Mouse (Mus musculus) ES-E14 (cell line): ENCODE measurements around the gene Rhoc. TPM values are rescaled to one million over a fixed set of nuclear protein-coding genes. Genes with fewer than 3 reads are reported as not detected.

Experiments used
- DNase-seq: peaks from one replicate; pipeline ENCODE4 v3.0.0-alpha.2; 2013; ENCODE audit warnings: low read depth, low spot score
- H3K27ac ChIP-seq: 2 replicates; pipeline ENCODE4 v1.5.1; 2012; ENCODE audit warnings: low read depth, mild to moderate bottlenecking, low read length, moderate library complexity, mixed read lengths; ENCODE audit not compliant: poor library complexity, insufficient read depth, severe bottlenecking
- H3K36me3 ChIP-seq: 2 replicates; pipeline ENCODE4 v1.6.1; 2012; ENCODE audit warnings: mild to moderate bottlenecking, low read length, moderate library complexity, mixed read lengths; ENCODE audit not compliant: control insufficient read depth, poor library complexity, insufficient read depth, severe bottlenecking
- H3K4me1 ChIP-seq, 2 experiments: fragments of 150-350 bp in 1 of 2; sonication (generic) in 1 of 2; 2 replicates each; pipeline ENCODE4 v1.6.1; 2012; ENCODE audit warnings: low read length in 2 of 2, mild to moderate bottlenecking in 1 of 2, mixed read lengths in 1 of 2; ENCODE audit not compliant: control insufficient read depth in 2 of 2, insufficient read depth in 2 of 2, poor library complexity in 1 of 2
- H3K4me3 ChIP-seq, 2 experiments: fragments of 150-350 bp in 1 of 2; sonication (generic) in 1 of 2; 2 replicates each; pipeline ENCODE4 v1.5.1; 2012; ENCODE audit warnings: low read length in 2 of 2, low read depth in 1 of 2, mild to moderate bottlenecking in 1 of 2, mixed read lengths in 1 of 2; ENCODE audit not compliant: insufficient read depth in 1 of 2, poor library complexity in 1 of 2, severe bottlenecking in 1 of 2
- H3K9ac ChIP-seq: 2 replicates; pipeline ENCODE4 v1.6.1; 2012; ENCODE audit warnings: low read depth, mild to moderate bottlenecking, low read length, mixed read lengths; ENCODE audit not compliant: poor library complexity, insufficient read depth, severe bottlenecking
- H3K9me3 ChIP-seq: fragments of 150-350 bp; sonication (generic); 2 replicates; pipeline ENCODE4 v1.6.1; 2012; ENCODE audit warnings: low read depth, mild to moderate bottlenecking, low read length; ENCODE audit not compliant: control insufficient read depth, insufficient read depth
- CHD2 ChIP-seq: IDR thresholded peaks from 2 replicates; pipeline ENCODE4 v1.6.1; 2014; ENCODE audit warnings: mild to moderate bottlenecking, low read depth, low read length, inconsistent platforms
- HCFC1 ChIP-seq: IDR thresholded peaks from 2 replicates; pipeline ENCODE4 v1.6.1; 2012; ENCODE audit warnings: low read length, inconsistent platforms, borderline replicate concordance; ENCODE audit not compliant: insufficient read depth
- MAFK ChIP-seq: IDR thresholded peaks from 2 replicates; pipeline ENCODE4 v1.6.1; 2014; ENCODE audit warnings: mild to moderate bottlenecking, low read depth, low read length, inconsistent platforms; ENCODE audit not compliant: insufficient read depth
- ZC3H11A ChIP-seq: IDR thresholded peaks from 2 replicates; pipeline ENCODE4 v1.6.1; 2012; ENCODE audit warnings: low read depth, mild to moderate bottlenecking, inconsistent platforms, low read length, borderline replicate concordance
- ZNF384 ChIP-seq: IDR thresholded peaks from 2 replicates; pipeline ENCODE4 v1.6.1; 2012; ENCODE audit warnings: low read depth, low read length, inconsistent platforms
- in situ Hi-C, 2 experiments: fragments of 600-800 bp; cut with MboI; formaldehyde crosslinking; loops; one replicate each; pipeline ENCODE4 v1.15.1; 2025; ENCODE audit warnings: low sequenced_read_pairs in 2 of 2, inconsistent platforms in 1 of 2; ENCODE audit not compliant: unreplicated experiment in 2 of 2
- total RNA-seq: library from RNA; depleted of rRNA; stranded (reverse); fragments of 300-350 nt; gene quantifications from 2 replicates; pipeline ENCODE4 v1.2.3, GENCODE M21; 2012

Gene Rhoc
- total RNA-seq, 1 experiment, result 99.9 TPM

GRCm38 (mm10) chr3:104801481-104801880, 13.3 kb downstream of the Rhoc start:
- no peak overlapping the region for H3K27ac ChIP-seq
- in situ Hi-C loops, result no loop called here
- no peak for DNase-seq
- no peak overlapping the region for H3K9ac ChIP-seq
- H3K9me3 ChIP-seq, result no peaks in the 10 kb centered on the region
- H3K4me3 ChIP-seq, result no peak overlapping the region
- peaks cover 0 to 12% of the 10 kb centered on the region in 2 experiments; a peak in 1 of 4 replicates for H3K4me1 ChIP-seq
- TF ChIP-seq MAFK (no peak), CHD2 (no peak), HCFC1 (no peak), ZC3H11A (no peak), ZNF384 (no peak)
- H3K36me3 ChIP-seq, result peaks cover 66% of the 10 kb centered on the region

- no peaks in the 10 kb centered on the region for H3K9me3 ChIP-seq
- in situ Hi-C loops, result no loop called here
- H3K4me1 ChIP-seq, result peaks cover 1 to 5% of the 10 kb centered on the region in 2 experiments; a peak in 1 of 4 replicates
- no peak for DNase-seq
- no peak overlapping the region for H3K9ac ChIP-seq
- no peak overlapping the region for H3K27ac ChIP-seq
- TF ChIP-seq ZC3H11A, result no peak
- TF ChIP-seq HCFC1, result no peak
- TF ChIP-seq ZNF384, result no peak
- TF ChIP-seq CHD2, result no peak
- TF ChIP-seq MAFK, result no peak
- H3K36me3 ChIP-seq, result peaks cover 46% of the 10 kb centered on the region
- H3K4me3 ChIP-seq, result no peak overlapping the region
Measured at GRCm38 (mm10) chr3:104804312-104804711, 16.1 kb downstream of the Rhoc start.

- no peak for DNase-seq
Measured at GRCm38 (mm10) chr3:104805539-104805938, 17.4 kb downstream of the Rhoc start.

GRCm38 (mm10) chr3:104811752-104812151, 23.6 kb downstream of the Rhoc start:
- Histone ChIP-seq H3K4me1 (peaks cover 10 to 21% of the 10 kb centered on the region in 2 experiments; a peak in 3 of 4 replicates), H3K4me3 (0 out of 4 replicates have a peak overlapping the region, but pooled peaks of 1 of the 2 experiments have one; percentile 4), H3K36me3 (no peaks in the 10 kb centered on the region), H3K9ac (no peak overlapping the region), H3K27ac (peak overlapping the region; percentile 64; the same call in 1 of the 2 replicates), H3K9me3 (no peaks in the 10 kb centered on the region)
- TF ChIP-seq CHD2 (no peak), ZC3H11A (no peak), MAFK (no peak), ZNF384 (peak; percentile 81), HCFC1 (no peak)
- in situ Hi-C loops, result no loop called here
- no peak for DNase-seq

More at GRCm38 (mm10) chr3:104805539-104805938, 17.4 kb downstream of the Rhoc start:
- Histone ChIP-seq H3K4me3 (no peak overlapping the region), H3K27ac (no peak overlapping the region), H3K9me3 (no peaks in the 10 kb centered on the region), H3K36me3 (peaks cover 36% of the 10 kb centered on the region), H3K9ac (no peak overlapping the region), H3K4me1 (peaks cover 1 to 3% of the 10 kb centered on the region in 2 experiments; a peak in 1 of 4 replicates)
- no peak for TF ChIP-seq MAFK
- TF ChIP-seq CHD2, result no peak
- no peak for TF ChIP-seq ZC3H11A
- TF ChIP-seq HCFC1, result no peak
- TF ChIP-seq ZNF384, result no peak
- in situ Hi-C loops, result no loop called here

- Histone ChIP-seq H3K36me3 (no peaks in the 10 kb centered on the region), H3K9ac (no peak overlapping the region), H3K27ac (peak overlapping the region; percentile 64), H3K4me1 (peaks cover 14 to 21% of the 10 kb centered on the region in 2 experiments; a peak in 3 of 4 replicates), H3K4me3 (0 out of 4 replicates have a peak overlapping the region, but pooled peaks of 1 of the 2 experiments have one; percentile 4), H3K9me3 (no peaks in the 10 kb centered on the region)
- in situ Hi-C loops, result no loop called here
- TF ChIP-seq ZC3H11A, result no peak
- no peak for TF ChIP-seq ZNF384
- TF ChIP-seq HCFC1, result no peak
- no peak for TF ChIP-seq CHD2
- no peak for TF ChIP-seq MAFK
- no peak for DNase-seq
Measured at GRCm38 (mm10) chr3:104812254-104812653, 24.1 kb downstream of the Rhoc start.
